Mouse (Mus musculus) liver, embryonic 13.5 days (tissue): ENCODE measurements around the gene Duxbl1. TPM values are rescaled to one million over a fixed set of nuclear protein-coding genes. Genes with fewer than 3 reads are reported as not detected.
"Not testable (repeated sequence)": the region's sequence is repeated elsewhere in the genome, so short reads cannot be mapped to it uniquely, and the experiment has no call there.

Experiments
- ATAC-seq: fragments of 200-750 bp; cut with Nextera tagmentation; 2 replicates; pipeline ENCODE4 v1.8.0; 2017; ENCODE audit warnings: low read depth, mild to moderate bottlenecking, moderate number of reproducible peaks, moderate library complexity
- DNase-seq: peaks from one replicate; pipeline ENCODE4 v3.0.0; 2022
- H3K27ac ChIP-seq: fragments of 300-500 bp; sonication (generic); 2 replicates; pipeline ENCODE4 v1.5.1; 2015; ENCODE audit warnings: moderate library complexity, mild to moderate bottlenecking, inconsistent platforms
- H3K27me3 ChIP-seq: fragments of 300-500 bp; sonication (generic); 2 replicates; pipeline ENCODE4 v1.6.1; 2015; ENCODE audit warnings: mild to moderate bottlenecking, inconsistent platforms
- H3K36me3 ChIP-seq: fragments of 300-500 bp; sonication (generic); 2 replicates; pipeline ENCODE4 v1.6.1; 2015; ENCODE audit warnings: mild to moderate bottlenecking, inconsistent platforms
- H3K4me1 ChIP-seq: fragments of 300-500 bp; sonication (generic); replicated peaks from 2 replicates; pipeline ENCODE4 v1.6.1; 2015; ENCODE audit warnings: inconsistent platforms
- H3K4me2 ChIP-seq: fragments of 300-500 bp; sonication (generic); 2 replicates; pipeline ENCODE4 v1.6.1; 2015; ENCODE audit warnings: inconsistent platforms, mild to moderate bottlenecking, moderate library complexity
- H3K4me3 ChIP-seq: fragments of 300-500 bp; sonication (generic); replicated peaks from 2 replicates; pipeline ENCODE4 v1.5.1; 2015; ENCODE audit warnings: mild to moderate bottlenecking, inconsistent platforms
- H3K9ac ChIP-seq: fragments of 300-500 bp; sonication (generic); 2 replicates; pipeline ENCODE4 v1.6.1; 2015; ENCODE audit warnings: mild to moderate bottlenecking, inconsistent platforms
- H3K9me3 ChIP-seq: fragments of 300-500 bp; sonication (generic); replicated peaks from 2 replicates; pipeline ENCODE4 v1.6.1; 2016; ENCODE audit warnings: inconsistent platforms
- WGBS: fragments of 180-500 bp; shearing (Covaris S2); methylation state at CpG from one replicate; pipeline ENCODE4 v1.1.7; 2015; ENCODE audit not compliant: insufficient replicate concordance; 5-methylcytosine and 5-hydroxymethylcytosine counted together
- polyA plus RNA-seq: library from polyadenylated mRNA; unstranded; fragments of >200 nt; fragmentation: Nextera tagmentation; extraction: Ambion mirVana; gene quantifications from 2 replicates; pipeline ENCODE4 v1.2.1, GENCODE M21; 2015

The Duxbl1 gene
- polyA plus RNA-seq, 1 experiment from 2014 or later = not detected

DNA sequence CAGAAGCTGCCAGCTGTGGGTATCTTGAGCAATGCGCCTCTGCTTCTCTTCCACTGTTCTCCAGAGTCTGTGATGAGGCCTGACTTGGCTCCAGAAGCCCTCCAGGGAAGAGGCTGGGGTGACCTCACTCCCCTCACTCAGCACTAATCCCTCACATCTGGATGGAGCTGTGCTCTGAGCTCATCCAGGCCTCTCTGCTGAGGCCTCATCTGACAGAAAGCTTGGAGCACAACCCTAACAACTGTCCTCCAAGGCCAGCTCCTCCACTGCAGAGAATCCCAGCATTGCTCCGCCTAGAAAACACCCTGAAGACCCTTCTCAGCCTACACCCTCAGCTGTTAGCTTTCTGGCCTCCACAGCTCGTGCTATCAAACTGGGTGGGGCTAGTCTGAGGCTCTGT lies 56.0 kb downstream of the Duxbl1 start:
- H3K4me1 ChIP-seq, H3K36me3 ChIP-seq, H3K27me3 ChIP-seq, H3K27ac ChIP-seq, DNase-seq, ATAC-seq, H3K9ac ChIP-seq, H3K9me3 ChIP-seq, H3K4me2 ChIP-seq, H3K4me3 ChIP-seq: not testable (repeated sequence)
- WGBS = no CpG with 5 or more reads among the region's 3 CpGs

GRCm38 (mm10) chr14:26035439-26035838 lies 57.1 kb downstream of the Duxbl1 start:
- ATAC-seq, H3K4me3 ChIP-seq, DNase-seq, H3K4me1 ChIP-seq, H3K27ac ChIP-seq, H3K9me3 ChIP-seq, H3K36me3 ChIP-seq, H3K9ac ChIP-seq, H3K4me2 ChIP-seq, H3K27me3 ChIP-seq: not testable (repeated sequence)
- WGBS = no CpG with 5 or more reads among the region's 6 CpGs

Other genes with a start within 250 kb of the Duxbl1 start
- 4.3 and 5.1 TPM in 2 replicates for gene Zcchc24, start 209.5 kb upstream of the Duxbl1 start, polyA plus RNA-seq
- gene Anxa11, start 136.4 kb upstream of the Duxbl1 start, polyA plus RNA-seq = 7.3 and 9.4 TPM in 2 replicates
- gene Plac9a, start 75.5 kb upstream of the Duxbl1 start, polyA plus RNA-seq = 0.70 TPM in 1 of 2 replicates, not detected in the other
- gene Tmem254a, start 50.9 kb upstream of the Duxbl1 start, polyA plus RNA-seq = 0.92 and 1.2 TPM in 2 replicates
- 0.08 TPM in 1 of 2 replicates, not detected in the other for gene Cphx1, start 40.3 kb upstream of the Duxbl1 start, polyA plus RNA-seq
- gene Gm9780, start 64.1 kb downstream of the Duxbl1 start, polyA plus RNA-seq = 3.1 and 3.5 TPM in 2 replicates
- 10.9 and 17.6 TPM in 2 replicates for gene Tmem254c, start 88.8 kb downstream of the Duxbl1 start, polyA plus RNA-seq
- not detected in 2 replicates for gene Cphx2, start 102.9 kb downstream of the Duxbl1 start, polyA plus RNA-seq
- gene Cphx3, start 103.7 kb downstream of the Duxbl1 start, polyA plus RNA-seq = not detected in 2 replicates
- gene Duxbl2, start 139.8 kb downstream of the Duxbl1 start, polyA plus RNA-seq = 0.06 and 0.12 TPM in 2 replicates
- 3.3 and 4.2 TPM in 2 replicates for gene Plac9b, start 203.9 kb downstream of the Duxbl1 start, polyA plus RNA-seq
- 18.6 and 26.5 TPM in 2 replicates for gene Tmem254b, start 228.5 kb downstream of the Duxbl1 start, polyA plus RNA-seq